Mouse (Mus musculus): ENCODE results near the gene Prss34.
A peak's percentile ranks its signal among the peaks of the same experiment; 100 is the strongest.

Gene Prss34

DNA sequence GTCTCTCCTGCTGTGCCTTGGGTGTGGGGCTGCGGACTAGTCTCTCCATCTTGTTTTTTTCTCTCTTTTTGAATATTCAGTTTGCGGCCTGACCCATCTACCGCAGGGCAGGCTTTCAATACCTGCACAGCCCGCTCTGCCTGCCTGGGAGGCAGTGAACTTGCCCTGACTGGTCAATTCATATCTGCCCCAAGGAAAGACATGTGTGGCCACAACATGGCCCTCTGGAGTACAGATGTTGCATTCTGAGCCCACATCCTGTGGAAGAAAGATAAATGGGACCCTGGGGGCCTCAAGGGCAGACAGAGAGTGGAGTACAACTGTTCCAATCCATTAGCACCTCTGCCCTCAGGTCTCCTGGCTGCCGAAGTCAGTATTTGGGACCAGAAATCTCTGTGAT lies at the start of gene Prss34:
Prss34 (plus strand) TSS at position 301 of the 400 bp plus-strand sequence.
- DNase-seq (ENCODE audit: low read depth, low spot score): no peak

DNA sequence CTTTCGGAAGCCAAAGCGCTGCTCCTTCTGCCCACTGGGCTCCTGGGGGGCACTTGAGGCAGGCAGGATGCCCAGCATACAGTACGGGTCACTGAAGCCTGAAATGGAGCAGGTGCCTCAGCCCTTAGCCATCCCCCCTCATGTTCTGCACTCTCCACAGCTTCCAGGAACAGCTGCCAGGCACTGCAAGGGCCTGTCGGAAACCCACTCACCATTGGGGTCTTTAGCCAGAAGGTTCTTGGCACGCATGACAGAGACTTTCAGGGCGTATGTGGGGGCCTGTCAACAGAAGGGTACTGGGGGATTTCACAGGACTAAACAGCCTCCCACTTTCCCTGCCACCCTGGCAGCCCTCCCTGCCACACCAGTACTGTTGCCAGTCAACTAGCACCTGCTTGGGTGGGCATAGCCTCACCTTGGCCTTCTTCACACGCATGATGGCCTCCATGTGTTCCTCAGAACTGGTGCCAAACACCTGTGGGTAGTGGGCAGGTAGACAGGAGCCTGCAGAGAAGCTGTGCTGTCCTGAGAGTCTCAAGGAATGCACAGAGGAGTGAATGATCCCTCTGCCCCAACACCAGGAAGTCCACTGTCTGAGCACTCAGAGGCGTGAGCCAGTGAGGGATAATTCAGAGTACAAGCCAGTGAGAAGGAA lies 47.9 kb upstream of the Prss34 start:
- no peak for DNase-seq (ENCODE audit: low read depth, low spot score)

GRCm38 (mm10) chr17:25252643-25253042 lies 45.6 kb upstream of the Prss34 start:
- DNase-seq (ENCODE audit: low read depth, low spot score): no peak

- DNase-seq (ENCODE audit: low read depth, low spot score): no peak
These were observed 44.4 kb upstream of the Prss34 start for GRCm38 (mm10) chr17:25253760-25254159.

DNA sequence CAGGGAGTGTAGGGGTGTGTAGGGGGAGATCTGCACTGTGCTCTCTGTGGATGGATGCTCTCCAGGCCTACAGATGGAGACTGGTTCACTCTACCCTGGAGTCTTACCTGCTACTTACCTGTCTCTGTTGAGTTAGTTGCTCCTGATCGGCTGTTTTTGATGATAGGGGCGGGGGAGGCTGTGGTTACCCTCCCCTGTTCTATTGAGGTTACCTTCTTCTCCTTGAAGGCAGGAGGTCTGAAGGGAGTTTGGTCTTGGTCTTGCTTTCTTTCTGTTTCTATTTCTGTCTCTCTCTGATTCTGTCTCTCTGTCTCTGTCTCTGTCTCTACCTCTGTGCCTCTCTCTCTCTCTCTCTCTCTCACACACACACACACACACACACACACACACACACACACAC lies 43.1 kb upstream of the Prss34 start:
- no peak for DNase-seq (ENCODE audit: low read depth, low spot score)

- DNase-seq (ENCODE audit: low read depth, low spot score): no peak
These were observed 41.9 kb upstream of the Prss34 start, which contains the start of gene Baiap3 for GRCm38 (mm10) chr17:25256140-25256754. Gene Baiap3, minus strand, starts transcription at chr17:25256364.

DNA sequence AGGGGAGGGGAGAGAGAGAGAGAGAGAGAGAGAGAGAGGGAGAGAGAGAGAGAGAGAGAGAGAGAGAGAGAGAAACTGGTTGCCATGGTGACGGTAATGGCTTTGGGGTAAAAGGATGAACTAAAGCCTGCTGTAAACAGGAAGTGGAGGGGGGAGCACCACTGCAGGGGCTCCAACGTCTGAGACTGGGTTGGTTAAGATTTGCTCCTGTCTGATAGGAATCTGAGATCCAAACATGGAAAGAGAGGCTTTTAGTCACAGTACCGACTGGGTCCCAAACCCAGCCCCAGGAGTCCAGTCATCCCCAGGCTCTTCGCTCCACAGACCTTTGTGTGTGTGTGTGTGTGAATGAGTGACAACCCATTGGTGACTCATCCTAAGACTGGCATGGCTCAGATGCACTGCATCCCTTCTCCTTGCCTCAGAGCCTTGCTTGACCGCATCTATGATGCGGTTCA lies 40.4 kb upstream of the Prss34 start:
- peak; percentile 65 for DNase-seq (ENCODE audit: low read depth, low spot score)

DNA sequence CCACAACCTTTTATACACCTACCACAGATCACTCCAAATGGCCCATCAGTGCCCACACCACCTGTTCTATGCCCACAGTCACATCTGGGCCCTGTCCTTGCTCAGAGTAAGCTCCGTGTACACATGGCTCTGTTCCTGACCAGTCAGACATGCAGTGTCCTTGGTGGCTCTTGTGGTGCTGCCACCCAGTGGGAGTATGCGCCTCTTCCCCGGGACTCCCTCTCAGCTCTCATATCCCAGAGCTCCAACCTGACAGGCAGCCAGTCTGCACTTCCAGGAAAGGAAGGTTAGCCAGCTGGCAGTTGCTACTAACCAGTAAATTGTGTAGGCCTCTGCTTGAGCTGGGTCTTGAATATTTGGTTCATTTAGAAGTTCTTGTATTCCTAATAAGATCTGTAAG lies 33.7 kb upstream of the Prss34 start:
- DNase-seq (ENCODE audit: low read depth, low spot score): no peak

DNA sequence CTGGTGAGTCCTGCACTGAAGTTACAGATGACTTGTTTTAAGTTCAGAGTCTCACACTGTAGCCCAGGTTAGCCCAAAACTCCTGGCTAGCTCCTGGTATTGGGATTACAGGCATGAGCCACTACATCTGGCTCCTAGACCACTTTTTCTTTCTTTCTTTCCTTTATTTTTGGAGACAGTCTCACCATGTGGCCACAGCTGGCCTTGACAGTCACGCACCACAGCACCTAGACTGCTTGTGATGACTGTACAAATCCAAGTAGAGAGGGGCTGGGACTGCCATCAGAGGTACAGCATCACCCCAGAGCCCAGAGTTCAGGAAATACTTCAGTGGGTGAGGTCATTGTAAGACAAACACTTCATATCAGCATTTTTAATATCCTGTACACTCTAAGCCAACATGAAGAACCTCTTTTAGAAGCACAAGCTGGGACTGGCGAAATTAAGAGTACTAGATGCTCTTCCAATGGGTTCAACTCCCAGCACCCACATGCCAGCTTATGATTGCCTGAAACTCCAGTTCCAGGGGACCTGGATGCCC lies 27.3 kb upstream of the Prss34 start:
- peak; percentile 30 for DNase-seq (ENCODE audit: low read depth, low spot score)

DNA sequence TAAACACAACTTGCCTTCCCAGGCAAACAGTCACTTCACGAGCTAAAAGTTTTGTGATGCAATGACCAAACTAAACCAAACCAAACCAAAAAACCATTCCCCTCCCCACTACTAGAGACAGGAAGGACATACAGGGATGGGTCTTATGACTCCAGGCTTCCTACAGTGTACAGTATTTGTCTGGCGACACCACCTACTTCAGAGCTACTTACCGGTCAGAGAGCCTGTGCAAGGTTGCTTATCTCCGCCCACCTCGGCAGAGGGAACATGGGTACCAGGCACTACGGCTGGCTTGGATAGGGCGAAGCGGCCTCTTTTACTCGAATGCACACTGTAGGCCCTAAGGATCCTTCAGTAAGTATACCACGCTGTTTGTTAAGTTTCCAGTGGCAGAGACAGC lies 25.9 kb upstream of the Prss34 start:
- peak; percentile 59 for DNase-seq (ENCODE audit: low read depth, low spot score)

- peak; percentile 99 for DNase-seq (ENCODE audit: low read depth, low spot score)
These were observed 25.1 kb upstream of the Prss34 start for GRCm38 (mm10) chr17:25272951-25273705.

- peak; percentile 100 for DNase-seq (ENCODE audit: low read depth, low spot score)
These were observed 24.3 kb upstream of the Prss34 start for GRCm38 (mm10) chr17:25273706-25274501.

DNA sequence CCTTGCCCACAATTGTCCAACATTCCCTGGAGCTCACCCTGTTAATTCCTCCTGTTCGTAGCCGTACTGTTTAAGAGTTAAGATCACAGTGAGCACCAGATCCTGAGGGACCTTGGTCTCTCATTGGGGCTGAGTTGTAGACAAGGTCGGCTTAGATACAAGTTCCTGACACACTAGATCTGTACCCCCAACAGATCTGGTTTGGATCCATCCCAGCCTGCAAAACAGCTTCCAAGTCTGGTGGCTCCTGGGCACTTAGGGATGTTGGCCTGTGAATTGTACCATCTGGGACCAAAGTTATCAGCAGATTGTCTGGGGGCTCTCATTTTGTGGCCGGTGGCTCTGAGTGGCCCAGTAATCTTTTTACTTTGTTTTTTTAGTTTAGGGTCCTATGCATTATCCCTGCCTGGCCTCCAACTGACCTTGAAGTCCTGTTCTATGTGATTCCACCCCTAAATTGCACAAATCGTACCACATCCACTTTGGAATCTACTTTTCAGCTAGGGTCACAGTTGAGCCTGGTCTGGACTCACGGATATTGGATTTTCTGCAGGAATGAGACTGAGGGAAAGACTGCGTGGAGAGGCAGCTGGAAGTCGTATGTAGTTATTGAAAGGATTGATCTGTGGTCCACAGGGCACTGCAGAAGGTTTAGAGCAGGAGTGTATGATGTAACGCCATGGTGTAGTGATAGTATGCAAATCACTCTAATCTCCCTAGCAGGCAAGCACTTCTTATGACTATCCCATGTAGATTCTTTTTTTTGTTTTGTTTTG lies 23.4 kb upstream of the Prss34 start, which contains the start of gene Ube2i:
Ube2i (minus strand) TSS at position 52 of the 776 bp plus-strand sequence.
- DNase-seq (ENCODE audit: low read depth, low spot score): peak; percentile 44

DNA sequence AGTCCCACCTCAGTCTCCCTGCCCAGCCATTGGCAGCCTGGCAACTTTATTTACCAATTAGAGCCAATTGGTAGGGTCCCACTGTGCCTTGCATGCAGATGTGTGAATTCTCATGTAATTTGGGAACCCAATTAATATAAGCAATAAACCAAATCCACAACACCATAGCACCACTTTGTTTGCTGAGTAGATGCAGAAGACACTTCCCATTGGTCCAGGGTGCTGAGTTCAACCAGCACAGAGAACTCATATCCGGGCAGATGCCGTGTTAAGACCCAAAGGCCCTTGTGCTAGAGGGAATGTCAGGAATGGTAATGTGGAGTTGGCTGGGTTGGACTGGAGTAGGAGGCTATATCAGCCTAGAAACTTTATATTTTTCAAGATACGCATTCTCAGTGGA lies 22.4 kb upstream of the Prss34 start:
- no peak for DNase-seq (ENCODE audit: low read depth, low spot score)

- peak; percentile 92 for DNase-seq (ENCODE audit: low read depth, low spot score)
These were observed 16.1 kb upstream of the Prss34 start for GRCm38 (mm10) chr17:25282133-25282532.

- DNase-seq (ENCODE audit: low read depth, low spot score): peak; percentile 75
These were observed 13.2 kb upstream of the Prss34 start for GRCm38 (mm10) chr17:25285033-25285432.

- DNase-seq (ENCODE audit: low read depth, low spot score): peak; percentile 74
These were observed 9.4 kb upstream of the Prss34 start for GRCm38 (mm10) chr17:25288842-25289241.

- DNase-seq (ENCODE audit: low read depth, low spot score): no peak
These were observed 7.8 kb upstream of the Prss34 start for GRCm38 (mm10) chr17:25290411-25290810.

- no peak for DNase-seq (ENCODE audit: low read depth, low spot score)
These were observed 4.7 kb upstream of the Prss34 start for GRCm38 (mm10) chr17:25293495-25293894.

GRCm38 (mm10) chr17:25294111-25294510 lies 4.1 kb upstream of the Prss34 start:
- DNase-seq (ENCODE audit: low read depth, low spot score): no peak

DNA sequence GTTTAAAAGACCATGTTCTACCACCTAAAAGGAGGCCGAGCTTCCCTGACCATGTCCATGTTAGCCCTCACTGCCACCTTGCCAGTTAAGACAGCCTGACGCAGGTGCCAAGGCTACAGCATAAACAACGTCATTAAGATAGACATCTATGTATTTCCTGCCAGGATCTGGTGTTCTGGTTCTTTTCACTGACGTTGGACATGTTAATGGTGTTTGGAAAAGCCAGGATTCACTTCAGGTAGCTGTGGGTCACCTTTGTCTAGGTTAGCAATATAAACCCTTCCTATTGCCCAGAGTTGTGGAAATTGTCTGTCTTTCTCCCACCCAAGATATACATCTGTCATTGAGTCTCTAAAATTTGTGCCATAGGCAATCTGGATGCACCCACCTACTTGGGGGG lies 10.2 kb downstream of the Prss34 start, which contains the start of gene Prss28:
Prss28 (plus strand) TSS at position 301 of the 400 bp plus-strand sequence.
- no peak for DNase-seq (ENCODE audit: low read depth, low spot score)

All from A20 (cell line).